Mouse (Mus musculus) forebrain, embryonic 16.5 days (tissue): ENCODE data around the gene Olfr1380. TPM values are rescaled to one million over a fixed set of nuclear protein-coding genes. Genes with fewer than 3 reads are reported as not detected.
"Not testable (repeated sequence)": the region's sequence is repeated elsewhere in the genome, so short reads cannot be mapped to it uniquely, and the experiment has no call there.

ENCODE experiments used
- ATAC-seq: fragments of 200-750 bp; cut with Nextera tagmentation; 2 replicates; pipeline ENCODE4 v1.8.0; 2017; ENCODE audit warnings: mild to moderate bottlenecking, moderate library complexity
- H3K27ac ChIP-seq: fragments of 300-500 bp; sonication (generic); 2 replicates; pipeline ENCODE4 v1.5.1; 2014; ENCODE audit warnings: low read length, control low read depth
- H3K27me3 ChIP-seq: fragments of 300-500 bp; sonication (generic); replicated peaks from 2 replicates; pipeline ENCODE4 v1.6.1; 2014; ENCODE audit warnings: low read length; ENCODE audit not compliant: control insufficient read depth, insufficient read depth
- H3K36me3 ChIP-seq: fragments of 300-500 bp; sonication (generic); 2 replicates; pipeline ENCODE4 v1.6.1; 2014; ENCODE audit not compliant: control insufficient read depth, insufficient read depth
- H3K4me1 ChIP-seq: fragments of 300-500 bp; sonication (generic); replicated peaks from 2 replicates; pipeline ENCODE4 v1.6.1; 2014; ENCODE audit warnings: low read length; ENCODE audit not compliant: control insufficient read depth, insufficient read depth
- H3K4me2 ChIP-seq: fragments of 300-500 bp; sonication (generic); 2 replicates; pipeline ENCODE4 v1.6.1; 2014; ENCODE audit warnings: mild to moderate bottlenecking, low read length, control low read depth
- H3K4me3 ChIP-seq: fragments of 300-500 bp; sonication (generic); replicated peaks from 2 replicates; pipeline ENCODE4 v1.5.1; 2014; ENCODE audit warnings: mild to moderate bottlenecking, low read length, control low read depth
- H3K9ac ChIP-seq: fragments of 300-500 bp; sonication (generic); replicated peaks from 2 replicates; pipeline ENCODE4 v1.6.1; 2014; ENCODE audit warnings: low read depth, low read length, control low read depth
- H3K9me3 ChIP-seq: fragments of 300-500 bp; sonication (generic); 2 replicates; pipeline ENCODE4 v1.6.1; 2016; ENCODE audit warnings: low read length; ENCODE audit not compliant: control insufficient read depth
- WGBS: fragments of 180-500 bp; shearing (Covaris S2); extraction: QIAGEN DNeasy Blood & Tissue Kit; methylation state at CpG from one replicate; pipeline ENCODE4 v1.1.7; 2014; 5-methylcytosine and 5-hydroxymethylcytosine counted together
- polyA plus RNA-seq: library from polyadenylated mRNA; unstranded; fragments of >200 nt; fragmentation: Nextera tagmentation; extraction: Ambion mirVana; gene quantifications from 2 replicates; pipeline ENCODE4 v1.2.1, GENCODE M21; 2015

Olfr1380 gene
- polyA plus RNA-seq, 1 experiment from 2014 or later = not detected

- Histone ChIP-seq H3K4me1 (no peaks in the 10 kb centered on the region), H3K9ac (no peak overlapping the region), H3K27me3 (no peaks in the 10 kb centered on the region), H3K4me3 (no peak overlapping the region), H3K4me2 (no peak overlapping the region), H3K36me3 (no peaks in the 10 kb centered on the region), H3K27ac (no peak overlapping the region), H3K9me3 (no peaks in the 10 kb centered on the region)
- no peak for ATAC-seq
- 92% methylated on average over 19 of the region's 19 CpGs for WGBS
These were observed 33.5 kb downstream of the Olfr1380 start for GRCm38 (mm10) chr11:49590213-49590612.

GRCm38 (mm10) chr11:49597149-49597548, 40.5 kb downstream of the Olfr1380 start:
- not testable (repeated sequence) for H3K9me3 ChIP-seq, H3K4me3 ChIP-seq, H3K27me3 ChIP-seq, H3K4me1 ChIP-seq, H3K4me2 ChIP-seq, ATAC-seq, H3K36me3 ChIP-seq, H3K9ac ChIP-seq, H3K27ac ChIP-seq
- WGBS = 43% methylated on average over 2 of the region's 2 CpGs

GRCm38 (mm10) chr11:49608306-49608705, 51.6 kb downstream of the Olfr1380 start:
- ATAC-seq, H3K27ac ChIP-seq, H3K9ac ChIP-seq, H3K9me3 ChIP-seq, H3K4me2 ChIP-seq, H3K4me1 ChIP-seq, H3K4me3 ChIP-seq, H3K36me3 ChIP-seq: not testable (repeated sequence)
- WGBS = 89% methylated on average over 5 of the region's 5 CpGs
- peaks cover 12% of the 10 kb centered on the region for H3K27me3 ChIP-seq

GRCm38 (mm10) chr11:49608938-49609867, 52.5 kb downstream of the Olfr1380 start, which contains the start of gene Flt4:
TSS of gene Flt4 (plus strand) at chr11:49609263.
- Histone ChIP-seq H3K27me3 (peaks cover 12% of the 10 kb centered on the region), H3K4me3 (peak within 1 kb of the TSS; percentile 37), H3K4me2 (peak within 1 kb of the TSS; percentile 57), H3K9ac (peak within 1 kb of the TSS; percentile 37; the same call in 1 of the 2 replicates)
- H3K27ac ChIP-seq, H3K36me3 ChIP-seq, H3K4me1 ChIP-seq, H3K9me3 ChIP-seq: not testable (repeated sequence)
- WGBS = 5% methylated on average over 44 of the region's 61 CpGs
- peak; percentile 82 for ATAC-seq

- not testable (repeated sequence) for H3K9me3 ChIP-seq, H3K36me3 ChIP-seq, H3K4me1 ChIP-seq, H3K9ac ChIP-seq, H3K27ac ChIP-seq
- peak; percentile 31 for ATAC-seq
- WGBS = 1% methylated on average over 47 of the region's 52 CpGs
- Histone ChIP-seq H3K27me3 (peaks cover 12% of the 10 kb centered on the region), H3K4me2 (peak overlapping the region; percentile 57), H3K4me3 (peak overlapping the region; percentile 37)
These were observed 53.5 kb downstream of the Olfr1380 start for GRCm38 (mm10) chr11:49609868-49610824.

GRCm38 (mm10) chr11:49611349-49611748, 54.7 kb downstream of the Olfr1380 start:
- H3K9me3 ChIP-seq, H3K9ac ChIP-seq, ATAC-seq, H3K27ac ChIP-seq, H3K36me3 ChIP-seq, H3K4me1 ChIP-seq, H3K4me2 ChIP-seq, H3K4me3 ChIP-seq: not testable (repeated sequence)
- 10% methylated on average over 3 of the region's 3 CpGs for WGBS
- peaks cover 14% of the 10 kb centered on the region for H3K27me3 ChIP-seq

- Histone ChIP-seq H3K4me2 (no peak overlapping the region), H3K27me3 (peaks cover 14% of the 10 kb centered on the region), H3K27ac (no peak overlapping the region), H3K4me1 (peaks cover 5% of the 10 kb centered on the region; the same call in 1 of the 2 replicates), H3K36me3 (no peaks in the 10 kb centered on the region), H3K4me3 (no peak overlapping the region), H3K9ac (no peak overlapping the region), H3K9me3 (no peaks in the 10 kb centered on the region)
- 57% methylated on average over 3 of the region's 3 CpGs for WGBS
- no peak for ATAC-seq
These were observed 55.5 kb downstream of the Olfr1380 start for GRCm38 (mm10) chr11:49612154-49612553.

- Histone ChIP-seq H3K9me3 (no peaks in the 10 kb centered on the region), H3K27me3 (peaks cover 10% of the 10 kb centered on the region), H3K4me3 (no peak overlapping the region), H3K27ac (no peak overlapping the region), H3K4me2 (no peak overlapping the region), H3K36me3 (no peaks in the 10 kb centered on the region), H3K4me1 (peaks cover 5% of the 10 kb centered on the region; the same call in 1 of the 2 replicates), H3K9ac (no peak overlapping the region)
- no peak for ATAC-seq
- 19% methylated on average over 10 of the region's 10 CpGs for WGBS
These were observed 56.7 kb downstream of the Olfr1380 start for GRCm38 (mm10) chr11:49613349-49613748.
